Mouse (Mus musculus) left cerebral cortex, postnatal 4 days (tissue): ENCODE data around the gene Pgam2. TPM values are rescaled to one million over a fixed set of nuclear protein-coding genes. Genes with fewer than 3 reads are reported as not detected.
"Not testable (repeated sequence)": the region's sequence is repeated elsewhere in the genome, so short reads cannot be mapped to it uniquely, and the experiment has no call there.

Source experiments
- DNase-seq: peaks from one replicate; pipeline ENCODE4 v3.0.0-alpha.2; 2022
- intact Hi-C: fragments of 180-260 bp; cut with DNase I; formaldehyde crosslinking; loops from one replicate; pipeline ENCODE4 v1.15.1; 2025
- total RNA-seq, 2 experiments: library from RNA; stranded (reverse); gene quantifications; 2 replicates each; pipeline ENCODE4 v1.2.3; 2021

Pgam2 gene
- total RNA-seq = 1 to 10 TPM; 1.6 TPM

DNA sequence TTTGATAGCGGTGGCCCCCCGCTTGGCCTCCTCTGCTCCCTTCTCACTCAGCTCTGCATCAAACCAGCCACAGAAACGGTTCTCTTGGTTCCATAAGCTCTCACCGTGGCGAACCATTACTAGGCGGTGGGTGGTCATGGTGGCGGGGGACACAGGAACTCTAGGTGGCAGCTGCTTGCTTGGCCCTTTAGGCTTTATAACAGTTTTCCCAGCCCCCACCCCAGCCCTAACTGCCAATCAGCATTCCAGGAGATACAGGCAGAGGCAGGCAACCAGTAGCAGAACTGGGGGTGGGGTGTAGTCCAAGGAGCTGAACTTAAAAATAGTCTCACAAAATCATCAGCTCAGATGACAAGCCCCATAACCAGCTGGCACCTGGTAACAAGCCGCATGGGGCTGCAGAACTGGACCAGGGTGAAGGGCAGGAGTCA, at the start of gene Pgam2:
TSS of gene Pgam2 (minus strand) at position 183 of the 431 bp plus-strand sequence.
- DNase-seq = no peak
- intact Hi-C loops = no loop called here

GRCm38 (mm10) chr11:5852314-5852713, 48.8 kb upstream of the Pgam2 start:
- DNase-seq = no peak
- intact Hi-C loops = no loop called here

DNA sequence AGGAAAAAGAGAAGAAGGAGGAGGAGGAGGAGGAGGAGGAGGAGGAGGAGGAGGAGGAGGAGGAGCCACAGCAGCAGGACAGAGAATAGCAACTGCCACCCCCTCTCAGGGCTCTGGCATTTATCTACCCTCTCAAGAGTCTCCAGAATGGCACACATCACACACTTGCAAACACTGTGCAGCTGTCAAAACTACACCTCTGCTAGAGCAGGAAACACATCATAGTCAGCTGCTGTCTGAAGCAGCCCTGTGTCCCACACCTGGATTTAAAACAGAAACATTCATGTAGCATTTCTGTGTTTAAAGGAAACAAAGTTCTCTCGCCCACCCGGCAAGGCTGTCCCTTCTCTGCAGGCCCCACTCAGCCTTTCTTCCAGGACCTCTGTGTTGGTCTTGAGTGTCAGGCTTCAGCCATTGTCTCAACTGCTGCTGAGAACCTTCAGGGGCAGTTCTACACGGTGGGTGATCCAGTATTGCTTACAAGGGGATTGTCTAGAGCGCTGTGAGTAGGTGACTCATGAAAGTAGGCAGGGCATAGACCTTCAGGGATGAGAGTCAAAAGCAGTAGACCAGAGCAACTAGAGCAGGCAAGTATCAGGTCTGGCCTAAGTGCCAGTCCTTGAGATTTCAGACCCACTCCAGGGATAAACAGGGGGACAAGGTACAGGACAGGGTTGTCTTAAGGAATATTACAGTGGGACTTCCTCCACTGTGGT, 47.6 kb upstream of the Pgam2 start:
- no peak for DNase-seq
- intact Hi-C loops = no loop called here

DNA sequence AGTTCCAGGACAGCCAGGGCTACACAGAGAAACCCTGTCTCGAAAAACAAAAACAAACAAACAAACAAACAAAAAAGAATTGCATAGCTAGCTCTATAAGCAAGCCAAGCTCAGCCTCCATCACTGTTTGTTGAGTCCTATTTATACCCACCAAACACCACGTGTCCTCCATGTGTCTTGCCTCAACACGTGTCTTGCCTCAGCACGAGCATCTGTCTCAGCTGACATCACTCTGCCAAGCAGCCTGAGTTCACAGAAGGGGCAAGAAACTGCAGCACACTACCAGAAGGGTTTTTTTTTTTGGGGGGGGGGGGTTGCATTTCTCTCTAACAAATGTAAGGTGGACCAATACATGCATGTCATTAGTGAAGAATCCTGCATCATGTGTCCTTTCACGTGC, 46.9 kb upstream of the Pgam2 start:
- DNase-seq = no peak
- intact Hi-C loops = no loop called here

- DNase-seq = peak; percentile 38
- intact Hi-C loops = no loop called here
Measured at GRCm38 (mm10) chr11:5849316-5849715, 45.8 kb upstream of the Pgam2 start.

GRCm38 (mm10) chr11:5848741-5849140, 45.2 kb upstream of the Pgam2 start:
- intact Hi-C loops = no loop called here
- peak; percentile 46 for DNase-seq

DNA sequence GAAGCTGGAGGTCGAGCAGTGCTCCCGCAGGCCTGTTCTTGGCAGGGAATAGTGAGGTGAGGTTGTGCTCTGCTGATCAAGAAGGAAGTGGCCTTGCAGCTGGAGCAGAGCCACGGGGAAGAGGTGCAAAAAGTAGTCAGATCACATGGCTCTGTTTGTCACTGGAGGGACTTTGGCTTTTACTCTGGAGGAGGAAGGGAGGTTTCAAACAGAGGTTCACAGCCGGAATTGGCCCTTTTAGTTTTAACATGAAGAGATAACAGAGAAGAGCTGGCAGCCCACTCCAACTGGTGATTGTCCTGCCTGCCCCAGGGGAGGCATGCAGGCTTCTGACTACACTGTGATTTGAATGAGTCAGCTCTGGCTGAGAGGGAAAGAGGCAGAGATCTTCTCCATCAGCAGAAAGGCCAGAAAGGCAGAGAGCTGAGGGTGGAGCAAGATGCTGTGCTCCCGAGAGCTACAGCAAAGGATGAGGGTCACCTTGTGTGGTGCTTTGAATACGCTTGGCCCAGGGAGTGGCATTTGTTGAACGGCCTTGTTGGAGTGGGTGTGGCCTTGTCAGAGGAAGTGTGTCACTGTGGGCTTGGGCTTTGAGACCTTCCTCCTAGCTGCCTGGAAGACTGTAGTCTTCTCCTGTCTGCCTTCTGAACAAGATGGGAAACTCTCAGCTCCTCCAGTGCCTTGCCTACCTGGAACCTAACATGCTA, 43.3 kb upstream of the Pgam2 start:
- intact Hi-C loops = no loop called here
- DNase-seq = no peak

DNA sequence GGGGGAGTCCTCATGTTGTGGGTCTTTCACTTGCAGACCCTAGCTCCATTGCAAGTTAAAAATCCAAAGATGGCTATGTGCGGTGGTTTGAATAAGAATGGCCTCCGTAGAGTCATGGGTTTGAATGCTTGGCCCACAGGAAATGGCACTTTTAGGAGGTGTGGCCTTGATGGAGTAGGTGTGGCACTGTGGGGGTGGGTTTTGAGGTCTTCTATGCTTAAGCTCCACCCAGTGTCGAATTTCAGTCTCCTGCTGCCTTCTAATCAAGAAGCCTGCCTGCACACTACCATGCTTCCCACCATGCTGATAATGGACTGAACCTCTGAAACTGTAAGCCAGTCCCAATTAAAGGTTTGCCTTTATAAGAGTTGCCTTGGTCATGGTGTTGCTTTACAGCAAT, 39.6 kb upstream of the Pgam2 start:
- intact Hi-C loops = no loop called here
- DNase-seq = no peak

DNA sequence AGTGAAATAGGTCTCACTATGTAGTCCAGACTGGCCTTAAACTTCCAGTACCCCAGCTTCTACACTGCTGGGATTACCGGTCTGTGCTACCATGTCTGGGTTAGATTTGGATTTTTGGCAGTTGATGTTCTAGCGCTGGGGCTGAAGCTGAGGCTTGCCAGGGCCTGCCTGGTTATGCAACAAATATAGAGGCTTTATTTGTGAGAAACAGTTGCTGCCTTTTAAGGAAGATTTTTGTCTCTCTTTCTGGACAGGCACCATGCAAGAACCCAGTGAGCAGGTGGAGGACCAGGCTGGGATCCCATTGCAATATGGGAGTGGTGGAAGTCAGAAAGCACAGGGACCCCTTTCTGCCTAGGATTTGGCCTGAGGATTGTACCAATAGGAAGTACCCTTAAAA, 38.2 kb upstream of the Pgam2 start:
- intact Hi-C loops = no loop called here

DNA sequence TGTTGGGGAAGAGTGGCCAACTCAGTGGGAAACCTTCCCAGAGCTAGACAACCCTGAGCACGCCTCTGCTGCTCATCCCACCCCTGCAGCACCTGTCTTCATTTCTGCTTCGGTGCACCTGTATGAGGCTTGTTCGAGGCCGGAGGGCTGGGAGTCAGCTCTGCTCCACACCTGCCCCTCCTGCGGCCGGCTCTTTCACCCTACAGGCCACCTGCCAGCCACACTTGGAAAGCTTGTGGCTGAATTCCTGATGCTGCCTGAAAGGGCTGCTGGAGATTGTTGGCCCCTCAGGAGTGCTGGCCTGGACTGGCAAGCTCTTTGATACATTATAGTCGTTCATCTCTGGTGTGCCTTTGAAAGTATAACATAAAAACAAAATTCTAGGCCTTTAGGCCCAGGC, 36.8 kb upstream of the Pgam2 start:
- no peak for DNase-seq
- intact Hi-C loops = no loop called here

More for the DNA sequence above, 38.2 kb upstream of the Pgam2 start:
- no peak for DNase-seq

- peak; percentile 95 for DNase-seq
- intact Hi-C loops = no loop called here
Measured at GRCm38 (mm10) chr11:5837251-5838246, 34.0 kb upstream of the Pgam2 start, which contains the start of gene Polm. Polm (minus strand) TSS chr11:5838016.

- peak; percentile 81 for DNase-seq
- intact Hi-C loops = no loop called here
Measured at GRCm38 (mm10) chr11:5836126-5836525, 32.6 kb upstream of the Pgam2 start.

DNA sequence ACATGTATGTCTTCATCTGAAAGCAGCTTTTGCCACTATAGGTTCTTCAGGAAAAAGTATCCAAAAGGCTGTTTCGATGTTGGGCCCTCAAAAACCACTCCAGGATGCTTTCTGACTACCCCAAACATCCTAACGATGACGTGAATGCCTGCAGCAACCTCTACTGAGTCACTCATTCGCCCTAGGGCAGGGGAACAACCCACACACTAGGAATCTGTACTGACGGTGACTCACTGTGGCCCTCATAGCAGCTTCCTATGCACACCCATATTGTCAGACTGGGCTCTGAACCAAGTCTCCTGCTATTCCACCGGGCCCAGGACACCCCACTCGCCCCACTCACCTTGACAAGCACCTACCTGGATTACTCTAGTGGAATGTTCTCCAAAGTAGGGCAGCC, 31.5 kb upstream of the Pgam2 start:
- no peak for DNase-seq
- intact Hi-C loops = no loop called here

DNA sequence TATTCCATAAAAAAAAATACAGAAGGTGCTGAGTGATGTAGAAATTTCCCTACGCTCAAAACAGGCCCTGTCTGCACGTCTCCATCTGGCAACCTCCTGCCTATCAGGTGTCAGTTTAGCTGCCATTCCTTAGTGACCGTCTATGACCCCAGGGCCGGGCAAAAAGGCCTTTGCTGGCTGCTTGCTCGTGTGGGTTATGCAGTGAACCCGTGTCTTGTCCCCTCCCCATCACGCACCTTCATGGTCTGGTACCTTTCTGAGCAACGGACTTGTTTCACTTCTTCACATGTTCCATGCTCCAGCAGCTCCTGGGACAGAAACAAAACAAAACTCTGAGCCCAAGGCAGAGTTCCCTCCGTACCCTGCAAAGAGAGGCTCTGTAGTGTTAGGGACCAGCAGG, 31.0 kb upstream of the Pgam2 start:
- intact Hi-C loops = no loop called here
- DNase-seq = no peak

DNA sequence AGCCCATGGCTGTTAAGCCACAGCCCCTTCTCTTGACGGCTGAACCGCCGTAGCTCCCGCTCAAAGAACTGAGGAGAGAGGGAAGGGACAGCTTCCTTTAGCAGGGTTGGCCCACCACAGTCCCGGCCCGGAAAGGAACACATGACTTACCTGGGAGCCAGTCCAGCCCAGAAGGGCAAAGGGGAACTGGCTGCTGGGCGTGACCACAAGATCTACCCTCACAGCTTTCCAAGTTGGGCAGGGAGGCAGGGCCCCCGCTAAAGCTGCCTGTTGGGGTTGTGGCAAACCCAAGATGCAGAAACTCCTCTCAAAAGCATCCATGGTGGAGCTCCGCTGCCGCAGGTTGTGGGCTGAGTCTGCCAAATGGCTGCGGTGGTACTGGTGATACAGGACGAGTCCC, 25.8 kb upstream of the Pgam2 start:
- intact Hi-C loops = no loop called here
- no peak for DNase-seq

GRCm38 (mm10) chr11:5828509-5829191, 25.1 kb upstream of the Pgam2 start:
- intact Hi-C loops = no loop called here
- DNase-seq = no peak

- no peak for DNase-seq
- intact Hi-C loops = no loop called here
Measured at GRCm38 (mm10) chr11:5827931-5828330, 24.4 kb upstream of the Pgam2 start.

- DNase-seq = no peak
- intact Hi-C loops = no loop called here
Measured at GRCm38 (mm10) chr11:5825432-5825831, 21.9 kb upstream of the Pgam2 start.

DNA sequence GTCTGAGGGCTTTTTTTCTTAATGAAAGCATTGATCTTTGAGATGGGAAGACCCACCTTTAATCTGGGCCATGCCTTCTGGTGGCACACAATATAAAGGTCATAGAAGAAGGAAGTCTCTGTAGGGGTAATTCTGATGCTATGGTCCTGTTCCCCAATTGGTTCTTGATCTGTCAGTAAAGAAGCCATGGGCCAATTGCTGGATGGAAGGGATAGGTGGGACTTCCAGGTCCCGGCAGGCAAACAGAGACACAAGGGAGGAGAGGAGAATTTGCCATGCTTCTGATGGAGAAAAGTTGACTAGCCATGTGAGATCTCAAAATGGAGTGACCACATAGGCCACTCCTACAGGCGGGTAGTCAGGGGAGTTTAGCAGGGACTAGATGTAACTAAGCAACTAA, 15.7 kb upstream of the Pgam2 start:
- intact Hi-C loops = no loop called here
- no peak for DNase-seq

DNA sequence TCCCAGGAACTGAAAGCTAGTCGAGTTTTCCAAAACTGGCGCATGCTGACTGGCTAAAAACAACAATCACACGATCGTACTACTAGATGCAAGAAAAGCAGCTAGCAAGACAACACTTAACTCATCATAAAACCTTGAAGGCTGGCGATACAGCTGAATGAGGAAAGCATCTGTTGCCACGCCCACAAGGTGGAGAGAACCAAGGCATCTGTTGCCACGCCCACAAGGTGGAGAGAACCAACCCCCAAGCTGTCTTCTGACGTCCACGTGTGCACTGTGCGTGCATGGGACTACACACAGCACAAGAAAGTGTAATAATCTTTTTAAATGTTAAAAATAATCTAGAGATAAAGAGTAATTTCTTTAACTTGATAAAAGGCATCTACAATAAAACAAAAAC, 9.8 kb upstream of the Pgam2 start:
- no peak for DNase-seq
- intact Hi-C loops = no loop called here

GRCm38 (mm10) chr11:5809487-5809886, 6.0 kb upstream of the Pgam2 start:
- DNase-seq, intact Hi-C loops: not testable (repeated sequence)
